Mouse (Mus musculus) limb, embryonic 10.5 days (tissue): ENCODE measurements around the gene Eefsec. TPM values are rescaled to one million over a fixed set of nuclear protein-coding genes. Genes with fewer than 3 reads are reported as not detected.
A peak's percentile ranks its signal among the peaks of the same experiment; 100 is the strongest.

Experiments
- DNase-seq: peaks from one replicate; pipeline ENCODE4 v3.0.0-alpha.2; 2017; ENCODE audit warnings: low spot score
- H3K27ac ChIP-seq: fragments of 300-500 bp; sonication (generic); 2 replicates; pipeline ENCODE4 v1.5.1; 2016; ENCODE audit warnings: mild to moderate bottlenecking
- H3K27me3 ChIP-seq: fragments of 300-500 bp; sonication (generic); 2 replicates; pipeline ENCODE4 v1.6.1; 2016; ENCODE audit warnings: low read depth, mild to moderate bottlenecking; ENCODE audit not compliant: poor library complexity, severe bottlenecking
- H3K36me3 ChIP-seq: fragments of 300-500 bp; sonication (generic); 2 replicates; pipeline ENCODE4 v1.6.1; 2016; ENCODE audit warnings: mild to moderate bottlenecking, moderate library complexity
- H3K4me1 ChIP-seq: fragments of 300-500 bp; sonication (generic); 2 replicates; pipeline ENCODE4 v1.6.1; 2016
- H3K4me3 ChIP-seq: fragments of 300-500 bp; sonication (generic); 2 replicates; pipeline ENCODE4 v1.5.1; 2016; ENCODE audit warnings: mild to moderate bottlenecking, moderate library complexity
- H3K9me3 ChIP-seq: fragments of 300-500 bp; sonication (generic); replicated peaks from 2 replicates; pipeline ENCODE4 v1.6.1; 2016; ENCODE audit warnings: mild to moderate bottlenecking
- WGBS: fragments of 180-500 bp; shearing (Covaris S2); methylation state at CpG from one replicate; pipeline ENCODE4 v1.1.7; 2016; 5-methylcytosine and 5-hydroxymethylcytosine counted together
- polyA plus RNA-seq: library from polyadenylated mRNA; unstranded; fragments of >200 nt; fragmentation: Nextera tagmentation; extraction: Ambion mirVana; gene quantifications from 2 replicates; pipeline ENCODE4 v1.2.1, GENCODE M21; 2016

Eefsec gene
- polyA plus RNA-seq, 1 experiment from 2014 or later = 44.2 TPM

DNA sequence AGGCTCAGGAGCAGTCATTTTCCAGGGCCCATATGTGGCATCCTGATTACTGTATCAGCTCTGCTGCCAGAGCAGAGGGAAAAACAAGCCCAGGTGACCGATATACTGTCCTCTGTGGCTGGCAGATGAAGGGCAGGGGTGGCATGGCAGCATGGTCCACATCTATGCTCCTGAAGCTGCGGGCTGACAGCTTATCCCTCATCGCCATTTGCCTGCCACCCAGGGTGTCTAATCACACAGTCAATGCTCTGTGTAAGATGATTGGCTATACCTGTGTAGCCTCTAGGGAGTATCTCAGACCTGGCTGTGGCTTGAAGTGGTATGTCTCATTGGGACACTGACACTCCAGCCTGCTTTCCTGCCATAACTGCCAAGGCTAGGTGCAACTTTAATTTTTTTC, 180.3 kb downstream of the Eefsec start:
- Histone ChIP-seq H3K4me1 (peaks cover 12% of the 10 kb centered on the region), H3K36me3 (no peaks in the 10 kb centered on the region), H3K27me3 (no peaks in the 10 kb centered on the region), H3K4me3 (no peak overlapping the region), H3K27ac (no peak overlapping the region), H3K9me3 (no peaks in the 10 kb centered on the region)
- DNase-seq = no peak
- WGBS = 82% methylated on average over 3 of the region's 3 CpGs

GRCm38 (mm10) chr6:88265355-88265754, 181.0 kb downstream of the Eefsec start:
- H3K27ac ChIP-seq = no peak overlapping the region
- H3K4me1 ChIP-seq = peaks cover 12% of the 10 kb centered on the region
- H3K9me3 ChIP-seq = no peaks in the 10 kb centered on the region
- no peaks in the 10 kb centered on the region for H3K36me3 ChIP-seq
- DNase-seq = no peak
- H3K4me3 ChIP-seq = no peak overlapping the region
- no peaks in the 10 kb centered on the region for H3K27me3 ChIP-seq
- 88% methylated on average over 1 of the region's 1 CpGs for WGBS

- Histone ChIP-seq H3K4me1 (peaks cover 12% of the 10 kb centered on the region), H3K36me3 (peaks cover 9% of the 10 kb centered on the region), H3K9me3 (no peaks in the 10 kb centered on the region), H3K4me3 (no peak overlapping the region), H3K27ac (peak overlapping the region; percentile 66), H3K27me3 (no peaks in the 10 kb centered on the region)
- 15% methylated on average over 9 of the region's 9 CpGs for WGBS
- DNase-seq = no peak
These were observed 184.2 kb downstream of the Eefsec start for GRCm38 (mm10) chr6:88262160-88262559.

DNA sequence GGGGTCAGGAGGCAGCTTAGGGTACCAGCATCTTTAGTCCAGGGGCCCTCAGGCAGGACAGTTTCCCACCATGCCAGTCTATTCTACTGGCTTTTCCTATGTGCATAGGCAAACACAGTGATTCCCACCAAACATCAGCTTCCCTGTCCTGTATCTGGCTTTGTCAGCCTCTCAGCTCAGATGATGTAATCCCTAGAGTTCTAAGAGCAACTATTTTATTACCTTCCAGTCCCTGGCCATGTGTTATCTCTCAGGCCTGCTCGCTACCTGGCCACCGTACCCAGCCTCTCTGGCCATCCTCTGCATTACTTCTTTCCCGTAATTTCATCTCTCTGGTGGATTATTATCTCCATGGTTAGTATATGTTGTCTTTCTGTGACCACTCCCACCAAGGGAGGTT, 185.7 kb downstream of the Eefsec start:
- Histone ChIP-seq H3K9me3 (no peaks in the 10 kb centered on the region), H3K36me3 (peaks cover 15% of the 10 kb centered on the region), H3K27ac (no peak overlapping the region), H3K4me1 (peaks cover 12% of the 10 kb centered on the region), H3K27me3 (no peaks in the 10 kb centered on the region), H3K4me3 (no peak overlapping the region)
- no peak for DNase-seq
- 83% methylated on average over 3 of the region's 3 CpGs for WGBS

DNA sequence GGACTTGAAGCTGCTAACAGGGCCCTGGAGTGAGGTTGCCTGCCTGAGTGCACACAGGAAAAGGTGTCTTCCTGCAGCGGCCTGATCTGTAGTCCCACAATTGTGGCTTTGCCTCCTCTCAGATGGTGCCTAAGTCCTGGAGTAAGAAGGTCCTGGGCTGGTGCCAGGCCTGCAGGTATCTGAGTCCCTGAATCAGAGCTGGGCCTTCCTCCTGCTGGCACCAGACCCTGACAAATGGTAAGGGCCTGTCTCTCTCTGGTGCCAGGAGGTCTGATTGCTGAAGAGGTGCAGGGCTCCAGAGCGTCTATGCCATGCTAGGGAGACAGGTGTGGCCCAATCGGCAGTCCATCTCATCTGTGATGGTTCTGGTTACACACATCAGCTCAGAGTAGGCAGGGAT, 186.7 kb downstream of the Eefsec start:
- Histone ChIP-seq H3K27me3 (no peaks in the 10 kb centered on the region), H3K4me1 (peaks cover 12% of the 10 kb centered on the region), H3K9me3 (no peaks in the 10 kb centered on the region), H3K27ac (no peak overlapping the region), H3K36me3 (peaks cover 15% of the 10 kb centered on the region), H3K4me3 (no peak overlapping the region)
- WGBS = 92% methylated on average over 3 of the region's 3 CpGs
- no peak for DNase-seq

GRCm38 (mm10) chr6:88255435-88255834, 190.9 kb downstream of the Eefsec start:
- no peak overlapping the region for H3K27ac ChIP-seq
- 78% methylated on average over 4 of the region's 4 CpGs for WGBS

DNA sequence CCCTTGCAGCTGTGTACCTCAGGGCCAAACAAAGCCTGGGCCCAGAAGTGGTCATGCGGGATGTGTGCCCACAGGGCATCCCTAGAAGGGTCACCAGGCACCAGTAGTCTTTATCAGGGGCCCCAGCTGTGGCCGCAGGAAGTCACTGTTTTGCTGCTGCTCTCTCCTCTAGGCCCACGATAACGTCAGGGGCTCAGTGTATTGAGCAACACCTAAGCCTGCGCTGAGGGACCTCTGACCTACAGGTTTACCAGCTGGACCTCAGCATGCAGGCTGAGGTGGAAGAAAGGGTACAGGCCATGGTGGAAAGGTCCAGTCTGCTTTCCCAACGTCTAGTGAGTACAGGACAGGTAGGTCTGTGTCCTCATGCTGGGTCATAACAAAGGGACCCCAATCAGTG, 192.3 kb downstream of the Eefsec start:
- no peak for DNase-seq
- 70% methylated on average over 6 of the region's 6 CpGs for WGBS
- Histone ChIP-seq H3K27me3 (no peaks in the 10 kb centered on the region), H3K9me3 (no peaks in the 10 kb centered on the region), H3K4me1 (no peaks in the 10 kb centered on the region), H3K27ac (no peak overlapping the region), H3K36me3 (peaks cover 15% of the 10 kb centered on the region), H3K4me3 (no peak overlapping the region)

More at GRCm38 (mm10) chr6:88255435-88255834, 190.9 kb downstream of the Eefsec start:
- H3K9me3 ChIP-seq = no peaks in the 10 kb centered on the region
- no peak overlapping the region for H3K4me3 ChIP-seq
- peaks cover 15% of the 10 kb centered on the region for H3K36me3 ChIP-seq
- DNase-seq = no peak
- no peaks in the 10 kb centered on the region for H3K27me3 ChIP-seq
- no peaks in the 10 kb centered on the region for H3K4me1 ChIP-seq

DNA sequence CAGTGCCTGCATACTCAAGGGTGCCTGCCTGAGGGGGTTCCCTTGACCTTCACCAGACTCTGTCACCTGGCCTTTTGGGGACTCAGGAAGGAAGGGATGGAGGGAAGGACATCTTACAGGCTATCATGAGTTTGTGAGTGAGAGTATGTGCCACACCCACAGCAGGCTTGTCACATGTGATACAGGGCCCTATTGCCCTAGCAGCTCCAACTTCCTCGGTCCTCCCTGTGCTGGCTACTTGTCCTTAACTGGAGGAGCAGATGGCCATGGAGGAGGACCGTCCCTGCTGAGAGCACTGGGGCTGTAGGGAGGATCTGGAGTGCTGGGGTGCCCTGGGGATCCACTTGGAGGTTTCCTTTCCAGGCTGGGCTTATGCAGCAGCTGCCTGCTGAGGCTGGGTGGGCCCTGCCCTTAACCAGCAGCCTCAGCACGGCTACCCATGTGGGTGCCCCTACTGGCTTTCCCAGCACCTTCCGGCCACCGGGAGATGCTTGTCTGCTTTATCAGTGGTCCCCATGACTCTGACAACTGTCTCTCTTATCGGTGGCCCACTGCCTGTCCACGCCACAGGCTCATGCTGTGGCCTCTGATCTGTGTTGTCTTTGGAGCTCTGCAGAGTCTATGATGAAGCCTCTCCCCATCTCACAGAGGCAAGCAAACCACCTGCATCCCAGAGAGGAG, 194.4 kb downstream of the Eefsec start:
- 77% methylated on average over 7 of the region's 7 CpGs for WGBS

DNA sequence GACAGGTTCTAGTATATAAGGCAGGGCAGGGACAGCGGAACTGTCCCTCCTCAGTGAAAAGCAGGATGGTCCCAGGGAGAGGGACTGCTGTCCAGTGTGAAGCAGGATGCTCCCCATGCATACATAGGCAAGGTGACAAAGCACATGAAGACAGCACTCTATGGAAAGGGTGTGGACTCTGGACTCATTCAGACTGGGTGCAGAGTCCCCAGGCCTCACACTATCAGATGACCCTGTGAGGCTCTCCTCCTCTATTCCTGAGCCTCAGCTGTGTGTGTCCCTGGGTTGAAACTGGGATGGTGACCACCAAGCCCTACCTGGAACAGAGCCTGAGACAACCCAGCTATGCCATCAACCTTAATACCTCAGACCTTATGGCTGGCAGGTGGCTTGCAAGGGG, 194.9 kb downstream of the Eefsec start:
- Histone ChIP-seq H3K27ac (no peak overlapping the region), H3K4me3 (no peak overlapping the region), H3K27me3 (no peaks in the 10 kb centered on the region), H3K9me3 (no peaks in the 10 kb centered on the region), H3K4me1 (peaks cover 9% of the 10 kb centered on the region), H3K36me3 (0 out of 2 replicates have a peak, but pooled peaks cover 3% of the 10 kb centered on the region)
- 83% methylated on average over 1 of the region's 1 CpGs for WGBS
- DNase-seq = no peak

More for the DNA sequence above, 194.4 kb downstream of the Eefsec start:
- H3K4me1 ChIP-seq = peaks cover 4% of the 10 kb centered on the region
- H3K27ac ChIP-seq = no peak overlapping the region
- H3K4me3 ChIP-seq = no peak overlapping the region
- H3K9me3 ChIP-seq = no peaks in the 10 kb centered on the region
- no peaks in the 10 kb centered on the region for H3K27me3 ChIP-seq
- DNase-seq = no peak
- 0 out of 2 replicates have a peak, but pooled peaks cover 6% of the 10 kb centered on the region for H3K36me3 ChIP-seq

DNA sequence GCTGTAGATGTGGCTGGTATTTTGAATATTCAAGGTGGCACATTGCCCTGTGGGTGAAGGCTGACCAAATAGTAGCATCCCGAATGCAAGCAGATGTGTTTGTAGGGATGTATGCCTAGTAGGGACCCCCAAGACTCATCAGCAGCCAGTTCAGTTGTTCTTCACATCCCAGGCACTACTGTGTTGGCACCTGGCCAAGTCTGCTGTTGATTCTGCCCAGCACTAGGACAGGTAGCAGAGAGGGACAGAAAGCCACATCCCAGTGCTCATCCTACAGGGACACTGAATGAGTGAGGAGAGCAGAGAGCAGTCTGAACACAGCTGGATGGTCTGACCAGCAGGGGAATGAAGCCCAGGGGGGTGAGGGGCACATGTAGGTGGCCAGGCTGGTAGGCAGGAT, 197.1 kb downstream of the Eefsec start:
- no peak overlapping the region for H3K27ac ChIP-seq
- H3K4me1 ChIP-seq = peaks cover 22% of the 10 kb centered on the region
- H3K4me3 ChIP-seq = no peak overlapping the region
- peaks cover 2% of the 10 kb centered on the region; the same call in 1 of the 2 replicates for H3K27me3 ChIP-seq
- no peaks in the 10 kb centered on the region for H3K36me3 ChIP-seq
- 84% methylated on average over 1 of the region's 1 CpGs for WGBS
- no peaks in the 10 kb centered on the region for H3K9me3 ChIP-seq
- DNase-seq = no peak

GRCm38 (mm10) chr6:88242604-88243003, 203.7 kb downstream of the Eefsec start:
- Histone ChIP-seq H3K36me3 (no peaks in the 10 kb centered on the region), H3K27ac (no peak overlapping the region), H3K4me3 (no peak overlapping the region), H3K27me3 (peaks cover 65% of the 10 kb centered on the region), H3K9me3 (no peaks in the 10 kb centered on the region), H3K4me1 (peaks cover 33% of the 10 kb centered on the region)
- DNase-seq = peak; percentile 80
- 3% methylated on average over 15 of the region's 15 CpGs for WGBS

GRCm38 (mm10) chr6:88236513-88236912, 209.8 kb downstream of the Eefsec start:
- Histone ChIP-seq H3K27me3 (peaks cover 89% of the 10 kb centered on the region), H3K9me3 (no peaks in the 10 kb centered on the region), H3K4me3 (peak overlapping the region; percentile 32; the same call in 1 of the 2 replicates), H3K27ac (no peak overlapping the region), H3K36me3 (no peaks in the 10 kb centered on the region), H3K4me1 (peaks cover 14% of the 10 kb centered on the region)
- WGBS = 10% methylated on average over 7 of the region's 7 CpGs
- DNase-seq = no peak

DNA sequence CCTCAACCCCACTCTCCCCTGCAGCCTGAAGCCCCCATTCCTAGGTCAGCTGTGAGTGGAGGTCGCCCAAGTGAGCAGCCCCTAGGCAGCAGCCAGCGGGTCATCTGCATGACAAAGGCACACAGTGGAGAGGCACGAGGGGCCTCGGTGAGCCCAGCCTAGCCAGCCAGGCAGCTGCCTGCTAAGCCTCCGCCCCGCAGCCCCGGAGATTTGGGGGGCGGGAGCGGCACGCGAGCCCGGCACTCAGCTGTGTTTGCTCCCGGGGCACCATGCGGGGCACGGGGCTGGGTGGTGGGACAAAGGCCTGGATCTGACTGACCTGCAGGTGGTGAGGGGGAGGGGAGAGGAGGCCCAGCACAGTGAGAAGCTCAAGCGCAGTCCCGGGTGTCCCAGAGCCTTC, 210.4 kb downstream of the Eefsec start:
- peak; percentile 54 for DNase-seq
- Histone ChIP-seq H3K36me3 (no peaks in the 10 kb centered on the region), H3K27ac (peak overlapping the region; percentile 69), H3K4me3 (peak overlapping the region; percentile 32; the same call in 1 of the 2 replicates), H3K4me1 (peaks cover 11% of the 10 kb centered on the region), H3K9me3 (no peaks in the 10 kb centered on the region), H3K27me3 (peaks cover 84% of the 10 kb centered on the region)
- WGBS = under 1% methylated on average over 17 of the region's 17 CpGs
